Mouse (Mus musculus): Measurements from ENCODE around the gene Ugt2a1.
"Not testable (repeated sequence)": the region's sequence is repeated elsewhere in the genome, so short reads cannot be mapped to it uniquely, and the experiment has no call there.

The Ugt2a1 gene

GRCm38 (mm10) chr5:87490771-87491170 is at the start of gene Ugt2a1:
Gene Ugt2a1, minus strand, starts transcription at chr5:87490871.
- DNase-seq (ENCODE audit: extremely low read depth, low read depth): no peak

GRCm38 (mm10) chr5:87538111-87538510 is 47.4 kb upstream of the Ugt2a1 start, which contains the start of gene Sult1b1:
Gene Sult1b1, minus strand, starts transcription at chr5:87538195.
- DNase-seq (ENCODE audit: extremely low read depth, low read depth): no peak

GRCm38 (mm10) chr5:87535994-87536644 is 45.4 kb upstream of the Ugt2a1 start:
- DNase-seq (ENCODE audit: extremely low read depth, low read depth): no peak

DNA sequence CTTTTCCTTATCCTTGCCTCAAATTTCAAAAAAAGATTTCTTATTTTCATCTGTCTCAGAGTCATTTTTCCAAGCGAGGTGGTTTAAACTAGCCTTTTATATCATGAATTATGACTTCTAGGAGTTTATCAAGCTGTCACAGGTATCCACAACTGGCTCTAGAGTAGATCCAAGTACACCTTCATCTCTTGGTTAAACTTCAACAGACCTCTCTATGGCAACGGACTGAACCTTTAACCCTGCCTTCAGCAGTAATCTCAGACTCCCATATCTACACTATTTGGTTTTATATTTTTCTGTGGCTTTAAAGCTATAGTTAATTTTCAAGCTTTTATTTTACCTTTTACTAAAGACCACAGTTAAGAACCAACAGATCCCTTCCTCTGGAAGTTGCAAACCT is 41.6 kb upstream of the Ugt2a1 start:
- no peak for DNase-seq (ENCODE audit: extremely low read depth, low read depth)

GRCm38 (mm10) chr5:87523561-87523960 is 32.9 kb upstream of the Ugt2a1 start:
- not testable (repeated sequence) for DNase-seq (ENCODE audit: extremely low read depth, low read depth)

GRCm38 (mm10) chr5:87505776-87506458 is 15.2 kb upstream of the Ugt2a1 start:
- no peak for DNase-seq (ENCODE audit: extremely low read depth, low read depth)

GRCm38 (mm10) chr5:87502687-87503086 is 12.0 kb upstream of the Ugt2a1 start:
- no peak for DNase-seq (ENCODE audit: extremely low read depth, low read depth)

GRCm38 (mm10) chr5:87499341-87499740 is 8.7 kb upstream of the Ugt2a1 start:
- DNase-seq (ENCODE audit: extremely low read depth, low read depth): no peak

- no peak for DNase-seq (ENCODE audit: extremely low read depth, low read depth)
Measured at GRCm38 (mm10) chr5:87498936-87499335, 8.3 kb upstream of the Ugt2a1 start.

DNA sequence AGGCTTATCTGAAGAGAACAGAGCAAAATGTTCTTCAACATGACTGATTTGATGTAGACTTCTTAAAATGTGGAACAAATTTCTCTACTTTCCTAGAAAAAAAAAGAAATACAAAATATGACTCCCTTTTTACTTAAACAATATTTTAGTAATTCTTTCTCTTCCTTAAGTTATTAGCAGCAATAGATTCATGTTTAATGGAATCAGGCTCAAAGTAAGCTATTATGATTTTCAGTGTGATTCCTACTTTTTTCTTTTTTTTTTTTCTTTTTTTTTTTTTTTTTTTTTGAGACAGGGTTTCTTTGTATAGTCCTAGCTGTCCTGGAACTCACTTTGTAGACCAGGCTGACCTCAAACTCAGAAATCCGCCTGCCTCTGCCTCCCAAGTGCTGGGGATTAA is 4.0 kb downstream of the Ugt2a1 start, which contains the start of gene Gm43638:
Gm43638 (minus strand) TSS at position 101 of the 400 bp plus-strand sequence.
- not testable (repeated sequence) for DNase-seq (ENCODE audit: extremely low read depth, low read depth)

DNA sequence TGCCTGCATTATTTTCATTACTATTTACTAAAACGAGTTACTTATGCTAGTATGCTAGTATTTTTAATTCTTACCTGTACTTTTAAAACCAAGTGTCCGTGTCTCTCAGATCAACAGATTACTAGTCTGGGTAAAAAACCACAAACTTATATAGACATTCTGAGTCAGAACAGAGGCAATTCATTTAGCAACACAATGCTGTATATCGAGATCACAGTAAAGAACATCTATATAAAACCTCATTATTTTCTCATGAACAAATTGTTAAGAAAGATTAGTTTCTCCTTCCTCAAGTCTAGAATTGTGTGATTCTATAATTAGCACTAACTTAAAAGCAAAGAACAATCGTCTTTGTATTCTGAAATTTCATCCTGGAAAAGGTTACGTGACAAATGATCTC is 8.5 kb downstream of the Ugt2a1 start, which contains the start of gene Ugt2a2:
Ugt2a2 (minus strand) TSS at position 101 of the 400 bp plus-strand sequence.
- no peak for DNase-seq (ENCODE audit: extremely low read depth, low read depth)

GRCm38 (mm10) chr5:87458810-87459209 is 31.9 kb downstream of the Ugt2a1 start:
- DNase-seq (ENCODE audit: extremely low read depth, low read depth): no peak

- no peak for DNase-seq (ENCODE audit: extremely low read depth, low read depth)
Measured at GRCm38 (mm10) chr5:87457701-87458100, 33.0 kb downstream of the Ugt2a1 start.

GRCm38 (mm10) chr5:87456216-87456850 is 34.3 kb downstream of the Ugt2a1 start:
- DNase-seq (ENCODE audit: extremely low read depth, low read depth): no peak

- DNase-seq (ENCODE audit: extremely low read depth, low read depth): no peak
Measured at GRCm38 (mm10) chr5:87455519-87455918, 35.2 kb downstream of the Ugt2a1 start.

GRCm38 (mm10) chr5:87452514-87452913 is 38.2 kb downstream of the Ugt2a1 start:
- peak; percentile 1 for DNase-seq (ENCODE audit: extremely low read depth, low read depth)

DNA sequence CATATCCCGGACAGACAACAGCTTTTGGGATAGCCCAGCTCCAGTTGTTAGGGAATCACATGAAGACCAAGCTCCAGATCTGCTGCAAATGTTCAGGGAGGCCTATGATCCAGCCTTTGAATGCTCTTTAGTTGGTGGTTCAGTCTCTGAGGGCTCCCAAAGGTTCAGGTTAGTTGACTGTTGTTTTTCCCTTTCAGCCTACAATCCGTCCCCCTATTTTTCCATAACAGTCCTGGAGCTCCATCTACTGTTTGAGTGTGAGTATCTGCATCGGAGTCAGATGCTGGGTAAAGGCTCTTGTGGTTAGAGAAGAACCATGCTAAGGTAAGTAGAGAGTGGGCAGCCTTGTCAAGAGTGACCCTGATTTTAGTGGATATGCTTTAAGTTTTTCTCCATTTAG is 54.4 kb downstream of the Ugt2a1 start:
- DNase-seq (ENCODE audit: extremely low read depth, low read depth): no peak

DNA sequence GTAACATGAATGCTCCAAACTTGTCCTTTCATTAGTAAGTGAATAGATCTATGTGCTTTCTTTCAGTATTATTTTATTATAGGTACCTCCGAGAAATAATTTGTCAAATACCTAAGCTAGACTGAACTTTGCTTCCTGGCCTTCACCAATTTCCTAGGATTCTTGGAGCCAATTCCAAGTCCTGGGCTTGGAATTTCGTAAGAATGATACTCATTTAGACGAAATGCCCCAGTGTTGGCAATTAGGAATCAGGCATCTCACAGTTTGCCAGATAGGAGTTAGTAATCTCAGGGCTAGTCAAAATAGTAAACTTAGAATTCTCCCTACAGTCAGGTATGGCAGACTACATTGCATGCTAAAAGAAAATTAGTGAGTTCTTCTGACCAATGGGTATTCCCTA is 65.0 kb downstream of the Ugt2a1 start:
- DNase-seq (ENCODE audit: extremely low read depth, low read depth): no peak

- not testable (repeated sequence) for DNase-seq (ENCODE audit: extremely low read depth, low read depth)
Measured at GRCm38 (mm10) chr5:87424041-87424440, 66.6 kb downstream of the Ugt2a1 start, which contains the start of gene Ugt2b38. Gene Ugt2b38, minus strand, starts transcription at chr5:87424203.

Data from MEL-GATA-1-ER (cell line).